Mouse (Mus musculus) liver, embryonic 15.5 days (tissue): ENCODE measurements at regions not wholly inside any gene's neighbourhood (a gene's known extent, or its start where the extent isn't known, plus 50 kb on each side); places are given as distances from the start of the nearest gene placed in this dataset.

Source experiments
- ATAC-seq: fragments of 200-750 bp; cut with Nextera tagmentation; 2 replicates; pipeline ENCODE4 v1.8.0; 2017; ENCODE audit warnings: moderate number of reproducible peaks, mild to moderate bottlenecking, moderate library complexity; ENCODE audit not compliant: insufficient read depth
- H3K27ac ChIP-seq: fragments of 300-500 bp; sonication (generic); replicated peaks from 2 replicates; pipeline ENCODE4 v1.5.1; 2015; ENCODE audit warnings: mild to moderate bottlenecking, inconsistent platforms
- H3K27me3 ChIP-seq: fragments of 300-500 bp; sonication (generic); 2 replicates; pipeline ENCODE4 v1.6.1; 2015; ENCODE audit warnings: mild to moderate bottlenecking, inconsistent platforms
- H3K36me3 ChIP-seq: fragments of 300-500 bp; sonication (generic); replicated peaks from 2 replicates; pipeline ENCODE4 v1.6.1; 2015; ENCODE audit warnings: moderate library complexity, mild to moderate bottlenecking, inconsistent platforms
- H3K4me1 ChIP-seq: fragments of 300-500 bp; sonication (generic); replicated peaks from 2 replicates; pipeline ENCODE4 v1.6.1; 2015; ENCODE audit warnings: inconsistent platforms
- H3K4me2 ChIP-seq: fragments of 300-500 bp; sonication (generic); 2 replicates; pipeline ENCODE4 v1.6.1; 2015; ENCODE audit warnings: moderate library complexity, mild to moderate bottlenecking, inconsistent platforms
- H3K4me3 ChIP-seq: fragments of 300-500 bp; sonication (generic); replicated peaks from 2 replicates; pipeline ENCODE4 v1.5.1; 2015; ENCODE audit warnings: mild to moderate bottlenecking, inconsistent platforms
- H3K9ac ChIP-seq: fragments of 300-500 bp; sonication (generic); 2 replicates; pipeline ENCODE4 v1.6.1; 2015; ENCODE audit warnings: moderate library complexity, mild to moderate bottlenecking, inconsistent platforms
- H3K9me3 ChIP-seq: fragments of 300-500 bp; sonication (generic); replicated peaks from 2 replicates; pipeline ENCODE4 v1.6.1; 2016; ENCODE audit warnings: inconsistent platforms
- WGBS: fragments of 180-500 bp; shearing (Covaris S2); methylation state at CpG from one replicate; pipeline ENCODE4 v1.1.7; 2015; ENCODE audit warnings: mixed read lengths; ENCODE audit not compliant: insufficient replicate concordance; 5-methylcytosine and 5-hydroxymethylcytosine counted together

GRCm38 (mm10) chr4:81825966-81826365 lies 383.4 kb upstream of the Mpdz start:
- H3K36me3 ChIP-seq = no peaks in the 10 kb centered on the region
- H3K4me2 ChIP-seq = no peak overlapping the region
- H3K27ac ChIP-seq = no peak overlapping the region
- no peak overlapping the region for H3K4me3 ChIP-seq
- no peaks in the 10 kb centered on the region for H3K4me1 ChIP-seq
- H3K9ac ChIP-seq = no peak overlapping the region
- no peak for ATAC-seq
- no peaks in the 10 kb centered on the region for H3K9me3 ChIP-seq
- no peaks in the 10 kb centered on the region for H3K27me3 ChIP-seq

- Histone ChIP-seq H3K27me3 (no peaks in the 10 kb centered on the region), H3K27ac (no peak overlapping the region), H3K4me2 (no peak overlapping the region), H3K4me1 (no peaks in the 10 kb centered on the region), H3K4me3 (no peak overlapping the region), H3K9ac (no peak overlapping the region), H3K36me3 (no peaks in the 10 kb centered on the region), H3K9me3 (no peaks in the 10 kb centered on the region)
- no peak for ATAC-seq
- WGBS = 31% methylated on average over 3 of the region's 3 CpGs
Observed at GRCm38 (mm10) chr4:81823566-81823965, 381.0 kb upstream of the Mpdz start.

GRCm38 (mm10) chr4:81789274-81789673 lies 346.7 kb upstream of the Mpdz start:
- H3K9ac ChIP-seq = no peak overlapping the region
- no peaks in the 10 kb centered on the region for H3K4me1 ChIP-seq
- H3K9me3 ChIP-seq = no peaks in the 10 kb centered on the region
- H3K4me3 ChIP-seq = no peak overlapping the region
- no peak for ATAC-seq
- no peak overlapping the region for H3K27ac ChIP-seq
- H3K36me3 ChIP-seq = no peaks in the 10 kb centered on the region
- H3K4me2 ChIP-seq = no peak overlapping the region
- WGBS = 61% methylated on average over 2 of the region's 2 CpGs
- no peaks in the 10 kb centered on the region for H3K27me3 ChIP-seq

DNA sequence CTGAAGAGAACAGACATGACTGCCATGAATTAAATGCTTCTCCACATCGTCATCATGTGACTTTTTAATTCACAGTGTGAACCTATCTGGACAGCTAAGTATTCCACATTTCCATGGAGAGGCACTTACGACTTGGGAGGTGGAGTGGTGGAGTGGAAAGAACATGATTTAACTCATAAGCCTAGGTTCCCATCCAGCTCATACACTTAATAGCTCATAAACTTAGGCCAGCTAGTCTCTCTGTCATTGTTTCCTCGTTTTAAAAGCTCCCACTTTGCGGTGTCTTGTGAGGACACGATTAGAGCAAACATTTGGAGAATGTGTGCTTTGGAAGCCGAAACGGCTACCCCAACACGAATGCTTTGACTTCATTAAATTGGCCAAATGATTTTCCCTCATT lies 346.0 kb upstream of the Mpdz start:
- H3K9ac ChIP-seq = no peak overlapping the region
- H3K27me3 ChIP-seq = no peaks in the 10 kb centered on the region
- WGBS = 70% methylated on average over 8 of the region's 8 CpGs
- no peaks in the 10 kb centered on the region for H3K4me1 ChIP-seq
- no peaks in the 10 kb centered on the region for H3K9me3 ChIP-seq
- no peak for ATAC-seq
- no peak overlapping the region for H3K27ac ChIP-seq
- no peak overlapping the region for H3K4me3 ChIP-seq
- H3K36me3 ChIP-seq = no peaks in the 10 kb centered on the region
- H3K4me2 ChIP-seq = no peak overlapping the region

GRCm38 (mm10) chr4:81781971-81782370 lies 339.4 kb upstream of the Mpdz start:
- Histone ChIP-seq H3K4me1 (no peaks in the 10 kb centered on the region), H3K4me3 (no peak overlapping the region), H3K36me3 (no peaks in the 10 kb centered on the region), H3K4me2 (no peak overlapping the region), H3K27me3 (no peaks in the 10 kb centered on the region), H3K9ac (no peak overlapping the region), H3K27ac (no peak overlapping the region), H3K9me3 (no peaks in the 10 kb centered on the region)
- 64% methylated on average over 1 of the region's 1 CpGs for WGBS
- no peak for ATAC-seq

- Histone ChIP-seq H3K4me1 (no peaks in the 10 kb centered on the region), H3K4me2 (no peak overlapping the region), H3K36me3 (no peaks in the 10 kb centered on the region), H3K27ac (no peak overlapping the region), H3K27me3 (no peaks in the 10 kb centered on the region), H3K4me3 (no peak overlapping the region), H3K9ac (no peak overlapping the region), H3K9me3 (no peaks in the 10 kb centered on the region)
- ATAC-seq = no peak
- WGBS = 28% methylated on average over 5 of the region's 5 CpGs
Observed at GRCm38 (mm10) chr4:81766705-81767104, 324.1 kb upstream of the Mpdz start.

- Histone ChIP-seq H3K27me3 (no peaks in the 10 kb centered on the region), H3K27ac (no peak overlapping the region), H3K9me3 (no peaks in the 10 kb centered on the region), H3K36me3 (no peaks in the 10 kb centered on the region), H3K9ac (no peak overlapping the region), H3K4me3 (no peak overlapping the region), H3K4me1 (no peaks in the 10 kb centered on the region), H3K4me2 (no peak overlapping the region)
- 54% methylated on average over 11 of the region's 11 CpGs for WGBS
- ATAC-seq = no peak
Observed at GRCm38 (mm10) chr4:81764026-81764867, 321.6 kb upstream of the Mpdz start.

DNA sequence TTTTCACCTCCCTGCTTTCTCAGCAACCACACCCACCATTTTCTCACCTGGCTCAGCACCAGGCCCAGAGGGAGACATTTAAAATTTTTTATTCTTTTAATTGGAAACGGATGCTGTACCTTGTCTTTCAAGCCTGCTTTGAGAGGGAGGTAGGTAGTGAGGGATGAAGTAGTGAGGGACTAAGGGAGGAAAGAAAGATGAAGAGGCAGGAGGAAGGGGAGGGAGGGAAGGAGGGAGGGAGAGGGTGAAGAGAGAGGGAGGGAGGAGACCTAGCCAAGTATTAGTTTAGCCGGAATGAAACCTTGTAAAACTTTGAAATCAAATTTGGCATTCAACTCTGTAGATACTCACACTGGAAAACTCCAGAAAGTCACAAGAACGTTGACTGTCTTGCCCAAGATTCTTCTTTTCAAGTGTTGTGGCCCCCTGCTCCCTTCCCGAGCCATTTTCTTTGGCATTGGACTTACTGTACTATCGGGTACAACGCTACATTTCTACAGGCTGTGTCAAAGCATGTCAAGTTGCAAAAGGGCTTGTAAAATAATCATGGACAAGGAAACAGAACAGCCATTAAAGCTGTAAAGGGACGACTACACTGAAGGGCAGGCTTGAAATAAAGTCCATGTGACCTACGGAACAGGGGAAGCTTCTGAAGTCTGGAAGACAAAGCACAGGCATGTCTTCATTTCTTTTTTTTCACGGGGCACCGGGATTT lies 320.9 kb upstream of the Mpdz start:
- no peak overlapping the region for H3K4me2 ChIP-seq
- no peak overlapping the region for H3K27ac ChIP-seq
- H3K27me3 ChIP-seq = no peaks in the 10 kb centered on the region
- H3K9ac ChIP-seq = no peak overlapping the region
- no peaks in the 10 kb centered on the region for H3K4me1 ChIP-seq
- 52% methylated on average over 10 of the region's 10 CpGs for WGBS
- no peak for ATAC-seq
- H3K9me3 ChIP-seq = no peaks in the 10 kb centered on the region
- H3K36me3 ChIP-seq = no peaks in the 10 kb centered on the region
- no peak overlapping the region for H3K4me3 ChIP-seq

- Histone ChIP-seq H3K36me3 (no peaks in the 10 kb centered on the region), H3K9ac (no peak overlapping the region), H3K27ac (no peak overlapping the region), H3K4me1 (no peaks in the 10 kb centered on the region), H3K9me3 (no peaks in the 10 kb centered on the region), H3K27me3 (no peaks in the 10 kb centered on the region), H3K4me3 (no peak overlapping the region), H3K4me2 (no peak overlapping the region)
- no peak for ATAC-seq
- WGBS = 54% methylated on average over 11 of the region's 11 CpGs
Observed at GRCm38 (mm10) chr4:81762592-81763229, 320.1 kb upstream of the Mpdz start.

- Histone ChIP-seq H3K27me3 (no peaks in the 10 kb centered on the region), H3K9me3 (no peaks in the 10 kb centered on the region), H3K4me2 (no peak overlapping the region), H3K27ac (no peak overlapping the region), H3K4me1 (no peaks in the 10 kb centered on the region), H3K4me3 (no peak overlapping the region), H3K36me3 (no peaks in the 10 kb centered on the region), H3K9ac (no peak overlapping the region)
- WGBS = 44% methylated on average over 1 of the region's 1 CpGs
- no peak for ATAC-seq
Observed at GRCm38 (mm10) chr4:81757905-81758304, 315.3 kb upstream of the Mpdz start.

GRCm38 (mm10) chr4:81744629-81745509 lies 302.3 kb upstream of the Mpdz start:
- WGBS = 56% methylated on average over 18 of the region's 18 CpGs
- Histone ChIP-seq H3K27me3 (no peaks in the 10 kb centered on the region), H3K4me2 (no peak overlapping the region), H3K4me1 (no peaks in the 10 kb centered on the region; the same call in 1 of the 2 replicates), H3K4me3 (no peak overlapping the region), H3K27ac (no peak overlapping the region), H3K9ac (no peak overlapping the region), H3K36me3 (no peaks in the 10 kb centered on the region), H3K9me3 (no peaks in the 10 kb centered on the region)
- no peak for ATAC-seq
